Mouse (Mus musculus): ENCODE measurements at regions not wholly inside any gene's neighbourhood (a gene's known extent, or its start where the extent isn't known, plus 50 kb on each side); places are given as distances from the start of the nearest gene placed in this dataset.
"Not testable (repeated sequence)": the region's sequence is repeated elsewhere in the genome, so short reads cannot be mapped to it uniquely, and the experiment has no call there.

- no peak for DNase-seq (ENCODE audit: low spot score in 2 of 2)
Observed at GRCm38 (mm10) chr16:86188966-86189365, 287.3 kb upstream of the Adamts5 start.

DNA sequence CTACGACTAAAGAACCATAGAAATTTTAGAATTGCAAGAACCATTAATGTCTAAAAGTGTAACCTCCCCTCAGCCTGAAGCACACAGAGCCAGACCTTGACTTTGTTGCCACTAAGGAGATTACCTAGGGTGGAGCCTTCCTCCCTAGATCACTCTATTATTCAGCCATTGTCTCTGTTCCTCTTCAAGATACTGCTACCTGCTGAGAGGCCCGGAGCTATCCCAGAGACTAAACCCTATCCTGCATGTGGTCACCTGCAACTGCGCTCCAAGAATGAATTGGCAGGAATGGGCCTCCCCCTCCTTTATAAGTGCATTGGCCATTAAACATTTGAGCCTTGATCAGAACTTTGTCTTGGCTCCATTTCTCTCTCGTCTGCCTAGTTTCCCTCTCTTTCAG lies 286.0 kb upstream of the Adamts5 start:
- not testable (repeated sequence) for DNase-seq (ENCODE audit: low spot score in 2 of 2)

DNA sequence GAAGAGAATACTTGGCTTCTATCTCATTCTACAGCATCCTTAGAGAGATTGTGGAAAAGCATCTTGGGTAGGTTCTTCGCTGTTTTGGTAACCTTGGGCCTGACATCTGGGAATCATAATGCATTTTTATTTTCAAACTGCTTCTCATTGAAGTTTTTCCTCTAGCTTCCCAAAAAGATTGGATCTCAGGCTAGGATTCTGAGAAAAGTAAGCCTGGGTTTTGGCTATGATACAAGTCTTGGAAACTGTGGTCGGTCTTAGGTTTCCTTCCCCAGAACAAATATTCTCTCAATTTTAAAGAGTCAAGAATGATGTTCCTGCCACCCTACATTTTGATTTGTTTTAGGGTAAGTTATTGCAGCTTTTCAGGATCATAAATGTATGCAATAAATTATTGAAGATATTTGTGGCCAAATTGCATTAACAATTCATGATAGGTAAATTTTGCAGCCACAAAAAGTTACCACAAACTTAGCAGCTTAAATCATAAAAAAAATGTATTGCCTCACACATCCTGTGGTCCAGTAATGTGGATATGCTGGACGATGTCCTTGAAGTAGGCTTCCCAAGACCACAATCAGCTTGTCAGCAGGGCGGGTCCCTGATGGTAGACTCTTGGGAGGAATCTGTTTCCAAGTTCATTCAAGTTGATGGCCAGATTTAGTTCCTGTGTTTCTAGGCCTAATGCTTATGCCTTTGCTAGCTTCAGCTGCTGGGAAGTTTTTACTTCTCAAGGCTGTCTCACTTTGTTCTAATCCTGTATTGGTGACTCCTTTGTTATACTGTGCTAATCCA lies 257.6 kb upstream of the Adamts5 start:
- DNase-seq (ENCODE audit: low spot score in 2 of 2): no peak

GRCm38 (mm10) chr16:86138171-86138570 lies 236.5 kb upstream of the Adamts5 start:
- DNase-seq (ENCODE audit: low spot score in 2 of 2): no peak

DNA sequence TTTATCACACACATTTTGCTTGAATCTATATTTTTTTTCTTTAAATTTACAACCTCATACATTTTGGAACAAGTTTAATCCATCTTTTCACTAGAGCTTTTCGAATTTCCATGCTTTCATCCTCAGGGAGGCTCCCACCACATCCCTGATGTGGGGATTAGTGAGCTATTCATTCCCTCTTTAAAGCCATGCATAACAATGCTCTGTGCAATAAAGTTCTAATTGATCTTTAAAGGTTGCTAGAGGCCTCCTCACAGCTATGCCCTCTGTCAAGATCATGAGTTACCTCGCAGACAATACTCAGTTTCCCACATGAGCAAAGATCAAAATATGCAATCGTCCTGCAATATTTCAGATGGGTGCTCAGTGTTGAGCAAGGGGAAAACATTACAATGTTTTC lies 234.5 kb upstream of the Adamts5 start:
- no peak for DNase-seq (ENCODE audit: low spot score in 2 of 2)

DNA sequence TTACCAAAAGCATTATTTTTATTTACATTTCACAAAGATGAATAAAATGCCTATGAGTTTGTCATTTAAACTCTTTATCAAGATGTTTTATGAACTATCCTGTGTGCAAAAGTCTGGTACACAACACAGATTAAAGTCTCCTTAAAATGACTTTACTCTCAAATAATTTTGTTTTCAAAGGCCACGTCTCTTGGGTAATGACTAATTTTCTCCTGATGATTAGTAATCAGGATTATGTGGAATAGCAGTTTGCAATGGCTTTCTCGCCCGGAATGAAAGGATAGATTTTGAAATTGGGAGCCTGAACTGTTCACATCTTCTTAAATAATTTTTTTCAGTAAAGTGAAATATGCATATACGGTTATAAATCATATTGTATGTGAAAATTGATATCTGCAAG lies 225.8 kb upstream of the Adamts5 start:
- no peak for DNase-seq (ENCODE audit: low spot score in 2 of 2)

GRCm38 (mm10) chr16:86124182-86124581 lies 222.6 kb upstream of the Adamts5 start:
- DNase-seq (ENCODE audit: low spot score in 2 of 2): no peak

- DNase-seq (ENCODE audit: low spot score in 2 of 2): no peak
Observed at GRCm38 (mm10) chr16:86122936-86123335, 221.3 kb upstream of the Adamts5 start.

DNA sequence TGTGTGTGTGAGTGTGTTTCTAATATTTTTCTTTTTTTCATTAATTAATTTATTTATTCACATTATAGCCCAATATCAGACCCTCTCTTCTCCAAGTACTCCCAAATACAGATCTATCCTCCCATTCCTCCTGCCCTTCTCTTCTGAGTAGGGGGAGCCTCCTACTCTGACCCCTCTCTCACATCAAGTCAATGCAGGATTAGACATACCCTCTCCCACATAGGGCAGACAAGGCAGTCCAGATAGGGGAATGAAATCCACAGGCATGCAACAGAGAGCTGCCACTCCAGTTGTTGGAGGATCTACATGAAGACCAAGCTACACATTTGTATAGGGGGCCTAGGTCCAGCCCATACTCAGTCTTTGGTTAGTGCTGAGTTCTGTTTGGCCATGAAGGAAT lies 216.3 kb upstream of the Adamts5 start:
- DNase-seq (ENCODE audit: low spot score in 2 of 2): no peak

GRCm38 (mm10) chr16:86115587-86116376 lies 214.2 kb upstream of the Adamts5 start:
- no peak for DNase-seq (ENCODE audit: low spot score in 2 of 2)

DNA sequence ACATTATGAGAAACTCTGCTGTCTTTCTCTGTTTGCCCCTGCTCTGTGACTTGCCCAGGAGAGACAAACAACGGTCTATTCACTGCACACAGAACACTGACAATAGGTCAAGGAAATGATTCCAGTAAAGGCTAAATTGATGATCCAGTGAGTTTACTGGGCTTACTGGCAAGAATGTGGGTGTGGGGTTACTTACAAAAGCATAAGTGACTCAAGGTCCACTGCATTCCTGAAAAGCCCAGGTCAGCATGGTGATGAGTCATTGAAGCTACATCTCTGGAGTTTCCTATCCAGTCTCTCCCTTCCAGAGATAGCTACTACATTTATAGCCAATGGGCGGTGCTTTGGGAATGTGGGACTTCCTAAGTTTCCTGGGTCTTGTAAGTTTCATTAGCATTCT lies 192.8 kb upstream of the Adamts5 start:
- no peak for DNase-seq (ENCODE audit: low spot score in 2 of 2)

- no peak for DNase-seq (ENCODE audit: low spot score in 2 of 2)
Observed at GRCm38 (mm10) chr16:86090175-86090574, 188.5 kb upstream of the Adamts5 start.

- no peak for DNase-seq (ENCODE audit: low spot score in 2 of 2)
Observed at GRCm38 (mm10) chr16:86087421-86087820, 185.8 kb upstream of the Adamts5 start.

GRCm38 (mm10) chr16:86067628-86068364 lies 166.2 kb upstream of the Adamts5 start:
- DNase-seq (ENCODE audit: low spot score in 2 of 2): no peak

DNA sequence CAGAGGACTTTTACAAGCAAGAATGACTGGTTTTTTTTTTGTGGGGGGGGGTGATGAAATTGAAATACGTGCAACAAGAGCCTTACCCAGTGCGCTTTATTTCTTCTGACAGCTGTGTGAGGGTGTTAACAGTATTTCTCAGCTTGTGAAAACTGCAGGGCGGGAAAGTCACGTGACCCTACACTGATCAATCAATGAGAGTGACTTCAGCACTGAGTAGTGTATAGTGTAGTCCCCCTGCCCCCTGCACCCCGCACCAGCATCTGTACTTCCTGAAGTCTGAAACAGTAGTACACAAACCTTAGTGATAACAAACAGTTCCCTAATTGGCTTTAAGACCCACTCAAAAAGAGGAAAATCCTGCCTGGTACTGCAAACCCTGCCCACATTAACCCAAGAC lies 158.5 kb upstream of the Adamts5 start:
- DNase-seq (ENCODE audit: low spot score in 2 of 2): no peak

DNA sequence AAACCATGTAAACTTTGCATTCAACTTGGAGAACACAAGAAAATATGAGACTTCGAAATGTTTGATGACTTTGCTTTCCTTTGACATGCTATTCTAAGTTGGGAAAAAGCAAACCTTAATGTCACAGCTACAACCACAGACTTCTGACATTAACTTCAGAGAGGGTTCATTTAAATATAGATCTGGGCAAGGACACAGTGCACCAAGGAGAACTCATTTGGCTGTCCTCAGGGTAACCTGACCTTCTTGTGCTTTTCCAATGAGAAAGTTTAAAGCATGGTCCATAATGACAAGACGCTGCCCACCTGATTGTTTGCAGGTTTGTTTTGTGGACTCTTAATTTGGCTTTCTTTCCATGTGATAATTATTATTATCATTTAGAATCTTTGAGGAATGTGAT lies 143.1 kb upstream of the Adamts5 start:
- DNase-seq (ENCODE audit: low spot score in 2 of 2): no peak

DNA sequence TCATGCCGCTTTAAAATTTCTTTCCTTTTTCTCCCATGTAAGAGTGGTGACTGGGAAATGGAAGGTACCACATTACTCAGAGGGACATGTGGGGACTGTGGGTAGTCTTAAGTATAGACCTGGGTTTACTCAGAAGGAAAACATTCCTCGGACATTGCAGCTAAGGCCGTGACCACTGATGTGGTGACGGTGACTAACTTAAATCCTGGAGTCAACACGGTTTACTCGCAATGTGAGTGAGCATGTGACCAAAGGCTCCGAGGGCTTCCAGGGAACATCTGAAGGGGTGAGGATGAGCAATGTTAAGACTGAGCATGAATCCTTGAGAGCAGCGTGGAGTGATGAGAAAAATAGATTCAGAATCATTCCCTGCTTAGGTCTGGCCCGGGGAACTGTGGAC lies 133.1 kb upstream of the Adamts5 start:
- no peak for DNase-seq (ENCODE audit: low spot score in 2 of 2)

DNA sequence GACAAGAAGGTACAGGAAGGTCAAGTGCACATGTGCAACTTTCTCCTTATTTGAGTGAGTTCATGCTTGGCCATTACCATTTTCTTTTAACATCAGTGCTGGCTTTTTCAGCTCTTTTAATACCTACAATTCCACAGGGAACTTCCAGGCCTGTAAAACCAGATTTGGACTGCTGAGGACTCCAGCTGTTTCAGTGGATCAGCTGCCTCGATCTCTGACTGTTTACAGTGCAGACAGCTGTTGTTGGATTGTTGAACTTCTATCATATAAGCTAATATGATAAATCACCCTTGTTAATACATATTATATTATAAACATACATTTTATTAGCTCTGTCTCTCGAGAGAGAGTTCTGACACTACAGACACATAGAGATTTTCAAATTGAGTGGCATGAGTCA lies 126.1 kb upstream of the Adamts5 start:
- no peak for DNase-seq (ENCODE audit: low spot score in 2 of 2)

DNA sequence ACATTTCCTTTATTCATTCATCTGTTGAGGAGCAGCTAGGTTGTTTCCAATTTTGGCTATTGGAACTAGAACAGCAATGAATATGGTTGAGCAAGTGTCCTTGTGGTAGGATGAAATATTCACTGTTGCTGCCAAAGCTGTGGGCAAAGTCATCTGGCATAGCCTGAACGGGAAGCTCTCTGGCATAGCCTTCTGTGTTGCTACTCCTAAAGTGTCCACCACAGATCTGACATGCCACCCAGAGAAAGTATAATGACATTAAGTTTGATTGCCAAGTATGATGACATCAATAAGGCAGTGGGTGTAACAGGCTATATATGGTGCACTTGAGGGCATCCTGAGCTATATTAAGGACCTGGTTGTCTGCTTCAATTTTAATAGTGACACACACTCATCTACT lies 113.7 kb upstream of the Adamts5 start:
- no peak for DNase-seq (ENCODE audit: low spot score in 2 of 2)

DNA sequence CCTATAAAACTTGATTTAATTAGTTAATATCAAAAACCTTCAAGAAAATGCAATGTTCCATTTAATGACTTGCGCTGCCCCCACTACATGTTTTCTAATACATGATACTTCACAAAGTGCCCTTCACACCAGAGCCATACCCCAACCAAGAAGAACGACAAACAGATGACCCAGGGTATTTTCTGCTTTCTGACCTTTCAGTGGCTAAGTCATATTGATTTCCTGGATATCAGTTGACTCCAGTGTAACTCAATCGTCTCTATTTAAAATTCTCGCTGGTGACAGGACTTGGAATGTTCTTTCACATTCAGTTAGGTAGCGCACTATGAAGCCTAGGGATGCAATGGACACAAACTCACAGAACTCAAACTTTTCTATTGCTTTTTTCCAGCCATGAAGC lies 109.4 kb upstream of the Adamts5 start:
- DNase-seq (ENCODE audit: low spot score in 2 of 2): no peak

GRCm38 (mm10) chr16:86009638-86010329 lies 108.2 kb upstream of the Adamts5 start:
- DNase-seq (ENCODE audit: low spot score in 2 of 2): no peak

GRCm38 (mm10) chr16:86007799-86008198 lies 106.2 kb upstream of the Adamts5 start:
- DNase-seq (ENCODE audit: low spot score in 2 of 2): no peak

Data from frontal cortex, postnatal 14 days (tissue).